10 mouse cellular contexts compared by ENCODE assay signal in genomic region chr6:125385066-125385974, GRCm38 (mm10). TPM values are rescaled to one million over a fixed set of nuclear protein-coding genes. Genes with fewer than 3 reads are reported as not detected.
DNase-seq lines count a peak whose midpoint lies in the region; ATAC-seq and TF ChIP-seq lines count a peak whose summit lies in the region.
"Had no signal": no experiment of that assay in that cellular context is flagged by ENCODE, and none has a peak within 500 bp of the region (broad histone marks: within the 10 kb centered on the region; RNA-seq: fewer than 3 reads in every experiment).

No protein-coding gene starts in this region.

- no peak for ATAC-seq in liver, embryonic 14.5 days (ENCODE audit: insufficient read depth)
- ATAC-seq in liver, embryonic 12.5 days: no peak

- H3K9ac ChIP-seq in liver, embryonic 14.5 days (replicated peaks): no peak overlapping the region
- H3K9ac ChIP-seq in liver, embryonic 12.5 days: no peak overlapping the region
- H3K9ac ChIP-seq: embryonic facial prominence, embryonic 15.5 days had no signal

- no peaks in the 10 kb centered on the region for H3K9me3 ChIP-seq in liver, embryonic 14.5 days (ENCODE audit: control insufficient read depth, low read length)
- H3K9me3 ChIP-seq in liver, embryonic 12.5 days (replicated peaks): no peaks in the 10 kb centered on the region
- H3K9me3 ChIP-seq: embryonic facial prominence, embryonic 15.5 days had no signal

- H3K27ac ChIP-seq in liver, embryonic 14.5 days: no peak overlapping the region
- no peak overlapping the region for H3K27ac ChIP-seq in liver, embryonic 12.5 days
- H3K27ac ChIP-seq: embryonic facial prominence, embryonic 15.5 days had no signal

- H3K36me3 ChIP-seq in liver, embryonic 14.5 days (replicated peaks; ENCODE audit: control insufficient read depth, insufficient read depth, low read depth): no peaks in the 10 kb centered on the region
- H3K36me3 ChIP-seq in liver, embryonic 12.5 days: no peaks in the 10 kb centered on the region
- H3K36me3 ChIP-seq: embryonic facial prominence, embryonic 15.5 days; G1E had no signal

- no peak overlapping the region for H3K4me3 ChIP-seq in liver, embryonic 14.5 days (ENCODE audit: insufficient read depth in 1 of 2, low read depth in 2 of 2, low read length in 2 of 2)
- H3K4me3 ChIP-seq in liver, embryonic 12.5 days: no peak overlapping the region
- H3K4me3 ChIP-seq: embryonic facial prominence, embryonic 15.5 days had no signal

- DNase-seq in embryo, embryonic 10 days (ENCODE audit: low spot score): peak; percentile 59
- DNase-seq in embryo, embryonic 9.5 days (ENCODE audit: extremely low spot score): no peak
- DNase-seq in liver, embryonic 14.5 days (ENCODE audit: low read depth in 3 of 3, low spot score in 3 of 3): no peak
- peak; percentile 69 for DNase-seq in embryo, embryonic 10.5 days (ENCODE audit: low spot score)
- DNase-seq in retina, embryonic 14.5 days (ENCODE audit: low spot score): peak; percentile 68
- no peak for DNase-seq in B cell, adult 2 months
- DNase-seq in ovary, postnatal 10 days (ENCODE audit: low spot score): no peak

- H3K4me1 ChIP-seq in liver, embryonic 14.5 days (replicated peaks; ENCODE audit: control insufficient read depth in 2 of 2, insufficient read depth in 2 of 2, low read length in 1 of 2): no peaks in the 10 kb centered on the region; a peak in 1 of 4 replicates
- H3K4me1 ChIP-seq in liver, embryonic 12.5 days: peaks cover 9% of the 10 kb centered on the region

- H3K4me2 ChIP-seq in liver, embryonic 14.5 days (ENCODE audit: low read depth): no peak overlapping the region
- no peak overlapping the region for H3K4me2 ChIP-seq in liver, embryonic 12.5 days
- H3K4me2 ChIP-seq: embryonic facial prominence, embryonic 15.5 days had no signal

- peaks cover 8% of the 10 kb centered on the region for H3K27me3 ChIP-seq in liver, embryonic 14.5 days (ENCODE audit: control insufficient read depth, insufficient read depth, low read length)
- H3K27me3 ChIP-seq in liver, embryonic 12.5 days (replicated peaks): peaks cover 36% of the 10 kb centered on the region

- no peak for TF ChIP-seq EP300 in liver, embryonic 14.5 days (IDR thresholded peaks at IDR 0.05; ENCODE audit: low read depth)

- TF ChIP-seq CTCF in liver, embryonic 14.5 days (IDR thresholded peaks at IDR 0.05; ENCODE audit: low read depth): peak; percentile 57

- WGBS in liver, embryonic 14.5 days (ENCODE audit: insufficient replicate concordance): 45% methylated on average over 11 of the region's 11 CpGs
- 56% methylated on average over 11 of the region's 11 CpGs for WGBS in liver, embryonic 12.5 days (ENCODE audit: insufficient replicate concordance)

RNA-seq across cellular contexts. Expression of gene Plekhg6, which starts 4.7 kb away (rescaled TPM):
- polyA plus RNA-seq in liver, embryonic 14.5 days (2012; rRNA removed): 0.39 and 0.48 TPM in 2 replicates
- polyA plus RNA-seq in liver, embryonic 14.5 days (2014; fragmentation: Nextera tagmentation; extraction: Ambion mirVana): 0.38 and 0.47 TPM in 2 replicates
- polyA plus RNA-seq in liver, embryonic 12.5 days (2016; fragmentation: Nextera tagmentation; extraction: Ambion mirVana): 0.37 and 0.39 TPM in 2 replicates
- polyA plus RNA-seq: G1E had no signal

RNA-seq across cellular contexts. Expression of gene Tnfrsf1a, which starts 36.2 kb away (rescaled TPM):
- polyA plus RNA-seq in liver, embryonic 14.5 days (2012; rRNA removed): 15.4 and 16.8 TPM in 2 replicates
- polyA plus RNA-seq in liver, embryonic 14.5 days (2014; fragmentation: Nextera tagmentation; extraction: Ambion mirVana): 19.8 and 21.1 TPM in 2 replicates
- polyA plus RNA-seq in liver, embryonic 12.5 days (2016; fragmentation: Nextera tagmentation; extraction: Ambion mirVana): 23.0 and 23.4 TPM in 2 replicates

Comparison
In these comparisons a context has a peak if more than half of its experiments do, and no peak if none do; other contexts are left out.
1. DNase-seq: peak in embryo, embryonic 10 days (single experiment), embryo, embryonic 10.5 days (single experiment) and retina, embryonic 14.5 days (single experiment); none in embryo, embryonic 9.5 days (single experiment), liver, embryonic 14.5 days (0 of 3), B cell, adult 2 months (0 of 2) and ovary, postnatal 10 days (single experiment).